Mouse (Mus musculus) CH12.LX (cell line): Measurements from ENCODE around the gene Nos1ap. TPM values are rescaled to one million over a fixed set of nuclear protein-coding genes. Genes with fewer than 3 reads are reported as not detected.

ENCODE experiments used
- DNase-seq: peaks from one replicate; pipeline ENCODE4 v3.0.0-alpha.2; 2013; ENCODE audit errors: extremely low read depth
- H3K27ac ChIP-seq: 2 replicates; pipeline ENCODE4 v1.5.1; 2012; ENCODE audit warnings: low read depth, mild to moderate bottlenecking, control low read depth, moderate library complexity; ENCODE audit not compliant: insufficient read depth
- H3K27me3 ChIP-seq: replicated peaks from 2 replicates; pipeline ENCODE3; 2012; ENCODE audit warnings: inconsistent platforms
- H3K36me3 ChIP-seq, 2 experiments: replicated peaks in 1 of 2; 2 replicates each; pipeline versions ENCODE3 to v1.6.1; 2012; ENCODE audit warnings: inconsistent platforms in 1 of 2, low read length in 1 of 2, mild to moderate bottlenecking in 1 of 2, mixed read lengths in 1 of 2, moderate library complexity in 1 of 2; ENCODE audit not compliant: control insufficient read depth in 1 of 2, insufficient read depth in 1 of 2
- H3K4me1 ChIP-seq, 2 experiments: 2 replicates each; pipeline ENCODE4 v1.6.1; 2012; ENCODE audit warnings: inconsistent platforms in 1 of 2, moderate library complexity in 1 of 2; ENCODE audit not compliant: insufficient read depth in 2 of 2, control insufficient read depth in 1 of 2
- H3K4me2 ChIP-seq: 2 replicates; pipeline ENCODE4 v1.6.1; 2012; ENCODE audit warnings: low read depth, mild to moderate bottlenecking, control low read depth; ENCODE audit not compliant: poor library complexity, insufficient read depth, severe bottlenecking
- H3K4me3 ChIP-seq, 3 experiments: fragments of 150-350 bp in 1 of 3; sonication (generic) in 1 of 3; replicated peaks in 1 of 3; 2 replicates each; pipeline versions ENCODE3 to v1.5.1; 2011 to 2012; ENCODE audit warnings: low read depth in 2 of 3, low read length in 2 of 3, mild to moderate bottlenecking in 2 of 3, moderate library complexity in 2 of 3, control low read depth in 1 of 3, improper control_type of control experiment in 1 of 3, inconsistent platforms in 1 of 3, mixed read lengths in 1 of 3; ENCODE audit not compliant: poor library complexity in 1 of 3
- H3K79me2 ChIP-seq: replicated peaks from 2 replicates; pipeline ENCODE4 v1.6.1; 2012; ENCODE audit warnings: mild to moderate bottlenecking, moderate library complexity; ENCODE audit not compliant: control insufficient read depth, poor library complexity, insufficient read depth, severe bottlenecking; ENCODE audit errors: extremely low read depth
- H3K9ac ChIP-seq: 2 replicates; pipeline ENCODE4 v1.6.1; 2012; ENCODE audit warnings: low read depth, mild to moderate bottlenecking, control low read depth, moderate library complexity; ENCODE audit not compliant: insufficient read depth
- H3K9me3 ChIP-seq: replicated peaks from 2 replicates; pipeline ENCODE3; 2012; ENCODE audit warnings: low read length, inconsistent platforms, mixed read lengths
- BHLHE40 ChIP-seq: IDR thresholded peaks from 2 replicates; pipeline ENCODE4 v1.6.1; 2011; ENCODE audit warnings: mild to moderate bottlenecking, low read depth, low read length, improper control_type of control experiment
- CHD1 ChIP-seq: IDR thresholded peaks from 2 replicates; pipeline ENCODE4 v1.6.1; 2012; ENCODE audit warnings: low read depth, low read length, improper control_type of control experiment, inconsistent platforms
- ETS1 ChIP-seq: conservative IDR thresholded peaks from 2 replicates; pipeline ENCODE4 v1.6.1; 2012; ENCODE audit warnings: low read depth, mild to moderate bottlenecking, inconsistent platforms, low read length, improper control_type of control experiment, moderate library complexity
- GABPA ChIP-seq: IDR thresholded peaks from 2 replicates; pipeline ENCODE4 v1.6.1; 2012; ENCODE audit warnings: low read depth, low read length, improper control_type of control experiment, inconsistent platforms; ENCODE audit not compliant: insufficient replicate concordance
- HCFC1 ChIP-seq: IDR thresholded peaks from 2 replicates; pipeline ENCODE4 v1.6.1; 2012; ENCODE audit warnings: low read depth, mild to moderate bottlenecking, inconsistent platforms, low read length, improper control_type of control experiment
- IRF4 ChIP-seq: IDR thresholded peaks from 2 replicates; pipeline ENCODE4 v1.6.1; 2014; ENCODE audit warnings: low read depth, mild to moderate bottlenecking, inconsistent platforms, low read length, improper control_type of control experiment
- JUN ChIP-seq: IDR thresholded peaks from 2 replicates; pipeline ENCODE4 v1.6.1; 2011; ENCODE audit warnings: low read depth, mild to moderate bottlenecking, low read length, improper control_type of control experiment, moderate library complexity; ENCODE audit not compliant: insufficient read depth
- KAT2A ChIP-seq: IDR thresholded peaks from 2 replicates; pipeline ENCODE4 v1.6.1; 2012; ENCODE audit warnings: low read length, improper control_type of control experiment, inconsistent platforms; ENCODE audit not compliant: insufficient replicate concordance
- MAZ ChIP-seq: IDR thresholded peaks from 2 replicates; pipeline ENCODE4 v1.6.1; 2012; ENCODE audit warnings: low read depth, mild to moderate bottlenecking, inconsistent platforms, low read length, improper control_type of control experiment, moderate library complexity
- MEF2A ChIP-seq: IDR thresholded peaks from 2 replicates; pipeline ENCODE4 v1.6.1; 2014; ENCODE audit warnings: low read depth, mild to moderate bottlenecking, inconsistent platforms, low read length, improper control_type of control experiment, borderline replicate concordance
- MXI1 ChIP-seq: IDR thresholded peaks from 2 replicates; pipeline ENCODE4 v1.6.1; 2011; ENCODE audit warnings: mild to moderate bottlenecking, low read depth, low read length, improper control_type of control experiment
- NELFE ChIP-seq: IDR thresholded peaks from 2 replicates; pipeline ENCODE4 v1.6.1; 2011; ENCODE audit warnings: low read depth, low read length, improper control_type of control experiment
- NRF1 ChIP-seq: IDR thresholded peaks from 2 replicates; pipeline ENCODE4 v1.6.1; 2014; ENCODE audit warnings: low read depth, mild to moderate bottlenecking, inconsistent platforms, low read length, improper control_type of control experiment, moderate library complexity
- PAX5 ChIP-seq: IDR thresholded peaks from 2 replicates; pipeline ENCODE4 v1.6.1; 2012; ENCODE audit warnings: low read length, inconsistent platforms, mixed read lengths
- POLR2A ChIP-seq: IDR thresholded peaks from 2 replicates; pipeline ENCODE4 v1.6.1; 2011; ENCODE audit warnings: low read depth, mild to moderate bottlenecking, improper control_type of control experiment, low read length
- RAD21 ChIP-seq: IDR thresholded peaks from 2 replicates; pipeline ENCODE4 v1.6.1; 2011; ENCODE audit warnings: low read depth, mild to moderate bottlenecking, low read length, improper control_type of control experiment, moderate library complexity
- RCOR1 ChIP-seq: conservative IDR thresholded peaks from 2 replicates; pipeline ENCODE4 v1.6.1; 2012; ENCODE audit warnings: low read depth, mild to moderate bottlenecking, inconsistent platforms, low read length, improper control_type of control experiment
- SIN3A ChIP-seq: IDR thresholded peaks from 2 replicates; pipeline ENCODE4 v1.6.1; 2012; ENCODE audit warnings: low read length, improper control_type of control experiment, inconsistent platforms
- SMC3 ChIP-seq: IDR thresholded peaks from 2 replicates; pipeline ENCODE4 v1.6.1; 2011; ENCODE audit warnings: low read depth, low read length, improper control_type of control experiment
- UBTF ChIP-seq: IDR thresholded peaks from 2 replicates; pipeline ENCODE4 v1.6.1; 2012; ENCODE audit warnings: low read depth, mild to moderate bottlenecking, inconsistent platforms, low read length, improper control_type of control experiment, moderate library complexity
- ZNF384 ChIP-seq: IDR thresholded peaks from 2 replicates; pipeline ENCODE4 v1.6.1; 2012; ENCODE audit warnings: low read depth, low read length, improper control_type of control experiment, inconsistent platforms
- dilution Hi-C: fragments of 300-500 bp; cut with MboI; formaldehyde crosslinking; loops from 2 replicates; pipeline ENCODE4 v1.14.3; 2020; ENCODE audit warnings: low sequenced_read_pairs; ENCODE audit not compliant: extremely low pct_unique_long_range_greater_than_20kb, extremely low pct_ligation_motif_present
- in situ Hi-C: fragments of 300-500 bp; cut with MboI; formaldehyde crosslinking; loops from 3 replicates; pipeline ENCODE4 v1.14.3; 2019; ENCODE audit warnings: low sequenced_read_pairs, low pct_ligation_motif_present, low pct_unique_long_range_greater_than_20kb, mixed read lengths
- polyA plus RNA-seq: library from polyadenylated mRNA; unstranded; fragments of >175 nt; gene quantifications from 2 replicates; pipeline ENCODE4 v1.2.1, GENCODE M21; 2012; ENCODE audit warnings: low read depth; ENCODE audit not compliant: insufficient read length
- total RNA-seq, 2 experiments: library from RNA; depleted of rRNA; stranded (reverse); fragments of 300-350 nt in 1 of 2; fragments of >200 nt in 1 of 2; gene quantifications; 2 replicates each; pipeline ENCODE4 v1.2.3; 2012 to 2014

The Nos1ap gene
- total and polyA plus RNA-seq, 3 experiments, result not detected

DNA sequence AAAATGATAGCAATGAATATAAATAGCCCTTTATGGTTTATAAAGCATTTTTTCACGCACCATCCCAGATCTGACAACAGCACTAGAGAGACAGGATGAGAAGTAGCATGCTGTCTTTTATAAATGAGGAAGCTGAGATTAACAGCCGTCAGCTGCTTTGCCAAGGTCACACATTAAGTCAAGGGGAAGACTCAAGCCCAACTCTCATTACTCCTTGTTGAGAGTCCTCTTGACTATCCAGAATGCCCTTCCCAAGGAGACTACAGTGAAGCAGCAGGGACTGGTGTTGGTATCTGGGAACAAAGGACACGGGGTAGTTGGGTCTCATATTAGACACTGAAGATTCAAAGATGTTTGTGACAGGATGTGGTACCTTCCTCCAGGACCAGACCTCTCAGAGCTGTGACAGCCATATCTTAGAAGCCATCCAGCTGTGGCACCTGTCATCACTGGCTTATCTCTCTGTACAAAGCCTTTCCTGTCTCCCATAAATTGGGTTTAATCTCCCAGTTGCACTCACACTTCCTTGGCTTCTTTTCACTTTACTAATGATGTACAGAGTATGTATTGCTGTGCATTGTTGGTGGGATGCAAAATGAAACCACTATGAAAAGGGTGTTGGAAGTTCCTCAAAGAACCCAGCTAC, 78.9 kb downstream of the Nos1ap start:
- no peak for TF ChIP-seq SIN3A
- TF ChIP-seq GABPA, result no peak
- TF ChIP-seq JUN, result no peak
- no peak for TF ChIP-seq RAD21
- no peak for TF ChIP-seq POLR2A
- TF ChIP-seq IRF4, result no peak
- no peak for TF ChIP-seq MAZ
- no peak for TF ChIP-seq ETS1
- TF ChIP-seq RCOR1, result no peak
- TF ChIP-seq HCFC1, result no peak
- TF ChIP-seq UBTF, result no peak
- no peak for TF ChIP-seq NELFE
- TF ChIP-seq CHD1, result no peak
- no peak for TF ChIP-seq MEF2A
- TF ChIP-seq SMC3, result no peak
- Histone ChIP-seq H3K4me2 (no peak overlapping the region), H3K79me2 (no peaks in the 10 kb centered on the region), H3K27ac (no peak overlapping the region), H3K27me3 (peaks cover 3% of the 10 kb centered on the region), H3K36me3 (no peaks in the 10 kb centered on the region), H3K9me3 (no peaks in the 10 kb centered on the region), H3K4me3 (no peak overlapping the region), H3K9ac (no peak overlapping the region), H3K4me1 (no peaks in the 10 kb centered on the region)
- in situ Hi-C loops, result no loop called here
- dilution Hi-C loops, result no loop called here
- DNase-seq, result no peak

DNA sequence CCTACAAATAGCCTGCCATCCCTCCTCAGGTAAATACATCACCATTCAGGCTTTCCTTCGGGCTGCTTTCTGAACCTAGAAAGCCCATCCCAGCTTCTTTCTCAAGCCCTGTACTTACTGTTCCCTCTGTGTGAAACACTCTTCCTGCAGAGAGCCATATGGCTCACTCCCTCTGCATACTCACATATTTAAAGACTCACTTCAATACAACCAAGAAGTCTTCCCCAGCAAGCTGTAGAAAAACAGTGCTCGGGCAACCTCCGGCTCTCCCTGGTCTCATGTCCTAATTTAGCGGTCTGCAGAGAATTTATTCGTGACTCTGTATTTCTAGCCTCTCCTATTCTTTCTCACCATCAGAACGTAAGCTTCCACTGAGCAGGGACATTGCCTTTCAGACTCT, 83.4 kb downstream of the Nos1ap start:
- H3K27ac ChIP-seq, result no peak overlapping the region
- no peaks in the 10 kb centered on the region for H3K79me2 ChIP-seq
- H3K4me1 ChIP-seq, result no peaks in the 10 kb centered on the region
- H3K36me3 ChIP-seq, result no peaks in the 10 kb centered on the region
- TF ChIP-seq KAT2A (no peak), MEF2A (no peak), PAX5 (no peak), UBTF (no peak), RCOR1 (no peak), BHLHE40 (no peak), NRF1 (no peak), ZNF384 (no peak), SIN3A (no peak), RAD21 (no peak), MXI1 (no peak)
- H3K9me3 ChIP-seq, result no peaks in the 10 kb centered on the region
- no peak for DNase-seq
- H3K4me2 ChIP-seq, result no peak overlapping the region
- no peak overlapping the region for H3K4me3 ChIP-seq
- peaks cover 5% of the 10 kb centered on the region for H3K27me3 ChIP-seq
- dilution Hi-C loops (no loop called here), in situ Hi-C loops (no loop called here)
- no peak overlapping the region for H3K9ac ChIP-seq
